Comparison of ENCODE assay signal across 7 mouse cellular contexts in the genomic region with DNA sequence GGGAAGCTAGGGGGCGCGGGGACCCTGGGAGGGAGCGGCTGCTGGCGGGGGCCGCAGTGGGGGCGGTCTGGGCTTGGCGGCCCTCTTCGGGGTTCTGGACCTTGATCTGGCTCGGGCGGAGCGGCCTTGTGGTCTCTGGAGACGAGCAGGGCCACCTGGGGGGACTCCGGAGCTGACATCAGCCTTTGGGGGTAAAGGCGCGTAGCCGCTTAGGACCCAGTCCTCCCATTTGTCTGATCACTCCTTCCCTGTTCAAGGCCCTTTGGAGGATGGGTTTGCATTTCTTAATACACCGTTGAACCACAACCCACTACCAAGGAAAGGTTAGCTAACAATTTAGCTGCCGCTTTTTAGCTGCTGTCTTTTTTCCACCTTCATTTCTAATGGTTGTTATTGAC. TPM values are rescaled to one million over a fixed set of nuclear protein-coding genes. Genes with fewer than 3 reads are reported as not detected.
DNase-seq lines count a peak whose midpoint lies in the region; ATAC-seq and TF ChIP-seq lines count a peak whose summit lies in the region.

No protein-coding gene starts in this region.

- H3K4me1 ChIP-seq in lung, embryonic 15.5 days = peaks cover 4% of the 10 kb centered on the region; the same call in 1 of the 2 replicates
- H3K4me1 ChIP-seq in embryonic facial prominence, embryonic 10.5 days = peaks cover 4% of the 10 kb centered on the region; the same call in 1 of the 2 replicates
- H3K4me1 ChIP-seq in intestine, embryonic 15.5 days (replicated peaks) = no peaks in the 10 kb centered on the region

- H3K9me3 ChIP-seq in lung, embryonic 15.5 days = no peaks in the 10 kb centered on the region
- no peaks in the 10 kb centered on the region for H3K9me3 ChIP-seq in embryonic facial prominence, embryonic 10.5 days
- no peaks in the 10 kb centered on the region for H3K9me3 ChIP-seq in intestine, embryonic 15.5 days

- H3K4me2 ChIP-seq in lung, embryonic 15.5 days = peak overlapping the region; percentile 53
- peak overlapping the region; percentile 51 for H3K4me2 ChIP-seq in intestine, embryonic 15.5 days (replicated peaks)
- peak overlapping the region; percentile 80 for H3K4me2 ChIP-seq in myocyte (ENCODE audit: low read depth)

- H3K27ac ChIP-seq in lung, embryonic 15.5 days = peak overlapping the region; percentile 37; the same call in 1 of the 2 replicates
- peak overlapping the region; percentile 87 for H3K27ac ChIP-seq in embryonic facial prominence, embryonic 10.5 days (replicated peaks)
- peak overlapping the region; percentile 77 for H3K27ac ChIP-seq in intestine, embryonic 15.5 days

- peak overlapping the region; percentile 76 for H3K4me3 ChIP-seq in lung, embryonic 15.5 days
- peak overlapping the region; percentile 81 for H3K4me3 ChIP-seq in embryonic facial prominence, embryonic 10.5 days
- H3K4me3 ChIP-seq in intestine, embryonic 15.5 days (replicated peaks) = peak overlapping the region; percentile 66
- H3K4me3 ChIP-seq in myocyte = peak overlapping the region; percentile 59

- no peak for TF ChIP-seq POLR2A in myocyte (IDR thresholded peaks at IDR 0.05; ENCODE audit: insufficient read length, low read depth)

- no peak for DNase-seq in lung, postnatal 10 days
- no peak for DNase-seq in embryonic facial prominence, embryonic 10.5 days (ENCODE audit: low spot score)
- no peak for DNase-seq in layer of hippocampus, postnatal 25 days (ENCODE audit: extremely low spot score in 1 of 2, low spot score in 1 of 2)
- DNase-seq in urinary bladder, adult 18-20 months (ENCODE audit: low spot score in 2 of 2) = no peak

- 25% methylated on average over 18 of the region's 18 CpGs for WGBS in lung, embryonic 15.5 days
- WGBS in embryonic facial prominence, embryonic 10.5 days = 14% methylated on average over 18 of the region's 18 CpGs
- 22% methylated on average over 18 of the region's 18 CpGs for WGBS in intestine, embryonic 15.5 days

- H3K27me3 ChIP-seq in lung, embryonic 15.5 days = 0 out of 2 replicates have a peak, but pooled peaks cover 5% of the 10 kb centered on the region
- peaks cover 32% of the 10 kb centered on the region for H3K27me3 ChIP-seq in embryonic facial prominence, embryonic 10.5 days (replicated peaks; ENCODE audit: low read depth, poor library complexity, severe bottlenecking)
- H3K27me3 ChIP-seq in intestine, embryonic 15.5 days (replicated peaks) = no peaks in the 10 kb centered on the region
- H3K27me3 ChIP-seq in myocyte (ENCODE audit: control insufficient read depth, insufficient read depth, insufficient read length) = no peaks in the 10 kb centered on the region

- H3K79me2 ChIP-seq in myocyte (ENCODE audit: control insufficient read depth, insufficient read depth) = peaks cover 50% of the 10 kb centered on the region

- peak overlapping the region; percentile 8 for H3ac ChIP-seq in myocyte (ENCODE audit: control insufficient read depth, insufficient read length)

- ATAC-seq in lung, embryonic 15.5 days (ENCODE audit: borderline replicate concordance, extremely low read depth, low FRiP score, low TSS enrichment) = peak; percentile 46; the same call in 1 of the 2 replicates
- ATAC-seq in intestine, embryonic 15.5 days = peak; percentile 64

- no peaks in the 10 kb centered on the region for H3K36me3 ChIP-seq in lung, embryonic 15.5 days
- H3K36me3 ChIP-seq in embryonic facial prominence, embryonic 10.5 days (replicated peaks) = no peaks in the 10 kb centered on the region
- no peaks in the 10 kb centered on the region for H3K36me3 ChIP-seq in intestine, embryonic 15.5 days
- H3K36me3 ChIP-seq in myocyte (ENCODE audit: control insufficient read depth, insufficient read depth) = no peaks in the 10 kb centered on the region

- H3K9ac ChIP-seq in lung, embryonic 15.5 days = peak overlapping the region; percentile 64
- peak overlapping the region; percentile 66 for H3K9ac ChIP-seq in intestine, embryonic 15.5 days

TF ChIP-seq in myocyte, 11 proteins besides CTCF, POLR2A, EP300 and RAD21:
- TF ChIP-seq MYOD1 (IDR thresholded peaks at IDR 0.05; ENCODE audit: control insufficient read depth in 1 of 3, insufficient read length in 2 of 3, low read depth in 2 of 3) (no peak), SRF (IDR thresholded peaks at IDR 0.05; ENCODE audit: control insufficient read depth, insufficient read length, low read depth) (no peak), MYOG (IDR thresholded peaks at IDR 0.05; ENCODE audit: control insufficient read depth in 1 of 3, insufficient read depth in 1 of 3, insufficient read length in 2 of 3, low read depth in 2 of 3) (no peak), MAX (IDR thresholded peaks at IDR 0.05; ENCODE audit: low read depth) (no peak), CEBPB (IDR thresholded peaks at IDR 0.05; ENCODE audit: insufficient read depth, poor library complexity, severe bottlenecking) (no peak), POLR2AphosphoS2 (IDR thresholded peaks at IDR 0.05; ENCODE audit: insufficient read length, low read depth) (no peak), REST (IDR thresholded peaks at IDR 0.05; ENCODE audit: insufficient read depth, insufficient read length) (no peak), TCF12 (IDR thresholded peaks at IDR 0.05; ENCODE audit: insufficient read depth, poor library complexity, severe bottlenecking) (no peak), USF1 (IDR thresholded peaks at IDR 0.05; ENCODE audit: low read depth) (no peak), TCF3 (IDR thresholded peaks at IDR 0.05; ENCODE audit: insufficient read length, low read depth) (no peak)

RNA-seq across cellular contexts. Expression of gene Atp6ap2, which starts 0.4 kb away (rescaled TPM):
- 85.8 and 92.9 TPM in 2 replicates for polyA plus RNA-seq in lung, embryonic 15.5 days (2015; fragmentation: Nextera tagmentation; extraction: Ambion mirVana)
- 52.7 and 54.6 TPM in 2 replicates for polyA plus RNA-seq in embryonic facial prominence, embryonic 10.5 days (2016; fragmentation: Nextera tagmentation; extraction: Ambion mirVana)
- 155 TPM in 2 replicates for polyA plus RNA-seq in intestine, embryonic 15.5 days (2015; fragmentation: Nextera tagmentation; extraction: Ambion mirVana)
- 37.8 TPM for polyA plus RNA-seq in myocyte (2012; fragmentation: generic; extraction: Trizol)
- 100 to 1,000 TPM; 177 to 202 TPM for total RNA-seq in layer of hippocampus, postnatal 25 days (2021)

Comparison
In these comparisons a context has a peak if more than half of its experiments do, and no peak if none do; other contexts are left out.
1. H3K27ac ChIP-seq: peak in every context shown above with its lines; median percentile 87 in embryonic facial prominence, embryonic 10.5 days; 77 in intestine, embryonic 15.5 days; 37 in lung, embryonic 15.5 days.